In genomic region chr6:94159256-94159655, GRCm38 (mm10) we compare ENCODE assay signal across 21 mouse cellular contexts.
DNase-seq lines count a peak whose midpoint lies in the region; ATAC-seq and TF ChIP-seq lines count a peak whose summit lies in the region.
"Had no signal": no experiment of that assay in that cellular context is flagged by ENCODE, and none has a peak within 500 bp of the region (broad histone marks: within the 10 kb centered on the region; RNA-seq: fewer than 3 reads in every experiment).

No protein-coding gene starts in this region.

- H3K4me2 ChIP-seq in heart, embryonic 11.5 days: no peak overlapping the region
- no peak overlapping the region for H3K4me2 ChIP-seq in lung, embryonic 15.5 days
- H3K4me2 ChIP-seq in stomach, embryonic 16.5 days (ENCODE audit: low read depth, low read length): no peak overlapping the region
- H3K4me2 ChIP-seq: embryonic facial prominence, embryonic 13.5 days; limb, embryonic 15.5 days; midbrain, embryonic 11.5 days; neural tube, embryonic 13.5 days had no signal

- peaks cover 55% of the 10 kb centered on the region for H3K4me1 ChIP-seq in heart, embryonic 11.5 days (ENCODE audit: control insufficient read depth, insufficient read depth, low read length)
- H3K4me1 ChIP-seq in lung, embryonic 15.5 days: peaks cover 55% of the 10 kb centered on the region
- peaks cover 15% of the 10 kb centered on the region for H3K4me1 ChIP-seq in bone marrow macrophage, adult 2 months (ENCODE audit: control insufficient read depth, insufficient read depth, low read length)
- H3K4me1 ChIP-seq in stomach, embryonic 16.5 days (ENCODE audit: control insufficient read depth, insufficient read depth, low read length): peaks cover 34% of the 10 kb centered on the region

- no peak overlapping the region for H3K4me3 ChIP-seq in heart, embryonic 11.5 days (ENCODE audit: low read depth, low read length)
- H3K4me3 ChIP-seq in lung, embryonic 15.5 days: no peak overlapping the region
- peak overlapping the region; percentile 19; the same call in 1 of the 2 replicates for H3K4me3 ChIP-seq in bone marrow macrophage, adult 2 months (ENCODE audit: insufficient read depth, low read length)
- H3K4me3 ChIP-seq in stomach, embryonic 16.5 days (replicated peaks; ENCODE audit: low read length): no peak overlapping the region
- H3K4me3 ChIP-seq: embryonic facial prominence, embryonic 13.5 days; limb, embryonic 15.5 days; neural tube, embryonic 13.5 days had no signal

- WGBS in heart, embryonic 11.5 days (ENCODE audit: insufficient replicate concordance): 9% methylated on average over 2 of the region's 2 CpGs
- WGBS in lung, embryonic 15.5 days: 45% methylated on average over 2 of the region's 2 CpGs
- WGBS in stomach, embryonic 16.5 days: 75% methylated on average over 2 of the region's 2 CpGs

- H3K36me3 ChIP-seq in heart, embryonic 11.5 days (ENCODE audit: control insufficient read depth, insufficient read depth, low read length): no peaks in the 10 kb centered on the region
- H3K36me3 ChIP-seq in lung, embryonic 15.5 days: no peaks in the 10 kb centered on the region
- no peaks in the 10 kb centered on the region for H3K36me3 ChIP-seq in stomach, embryonic 16.5 days (ENCODE audit: control insufficient read depth, insufficient read depth, low read length)
- H3K36me3 ChIP-seq: embryonic facial prominence, embryonic 13.5 days; limb, embryonic 15.5 days; neural tube, embryonic 13.5 days had no signal

- TF ChIP-seq CTCF in bone marrow macrophage, adult 2 months (IDR thresholded peaks at IDR 0.05; ENCODE audit: low read depth, low read length): no peak

- ATAC-seq in heart, embryonic 11.5 days (replicated peaks; ENCODE audit: insufficient number of reproducible peaks, low FRiP score, low TSS enrichment): no peak
- no peak for ATAC-seq in lung, embryonic 15.5 days (ENCODE audit: borderline replicate concordance, extremely low read depth, low FRiP score, low TSS enrichment)
- ATAC-seq in stomach, embryonic 16.5 days (ENCODE audit: insufficient read depth, low FRiP score): no peak
- ATAC-seq: activated CD4-positive, CD25-positive, alpha-beta regulatory T cell, adult 4 months; forebrain, postnatal 0 days; hindbrain, postnatal 0 days; Patski had no signal

- TF ChIP-seq POLR2A in bone marrow macrophage, adult 2 months (IDR thresholded peaks at IDR 0.05; ENCODE audit: borderline replicate concordance, low read depth, low read length): no peak

- H3K9ac ChIP-seq in heart, embryonic 11.5 days (ENCODE audit: low read depth, low read length): no peak overlapping the region
- H3K9ac ChIP-seq in lung, embryonic 15.5 days: no peak overlapping the region
- no peak overlapping the region for H3K9ac ChIP-seq in stomach, embryonic 16.5 days (ENCODE audit: low read length)
- H3K9ac ChIP-seq: embryonic facial prominence, embryonic 13.5 days; forebrain, postnatal 0 days; limb, embryonic 15.5 days; neural tube, embryonic 13.5 days had no signal

- no peak for DNase-seq in heart, postnatal 4 days
- DNase-seq in lung, adult 18-20 months: no peak
- DNase-seq in kidney, postnatal 4 days: no peak
- DNase-seq: adrenal gland, postnatal 36 days; cerebellum, adult 9-11 months; forebrain, postnatal 0 days; kidney, adult 11 months; kidney, postnatal 10 days; lung, postnatal 36 days; right cerebral cortex, postnatal 14 days had no signal

- H3K27ac ChIP-seq in heart, embryonic 11.5 days (ENCODE audit: low read depth, low read length): peak overlapping the region; percentile 64
- H3K27ac ChIP-seq in lung, embryonic 15.5 days: peak overlapping the region; percentile 27; the same call in 1 of the 2 replicates
- H3K27ac ChIP-seq in bone marrow macrophage, adult 2 months (ENCODE audit: insufficient read depth, low read depth, low read length): peak overlapping the region; percentile 87
- H3K27ac ChIP-seq in stomach, embryonic 16.5 days (ENCODE audit: low read length): peak overlapping the region; percentile 42; the same call in 1 of the 2 replicates
- H3K27ac ChIP-seq: embryonic facial prominence, embryonic 13.5 days; hindbrain, postnatal 0 days; limb, embryonic 15.5 days; neural tube, embryonic 13.5 days had no signal

- H3K27me3 ChIP-seq in heart, embryonic 11.5 days (ENCODE audit: control insufficient read depth, insufficient read depth, low read length): no peaks in the 10 kb centered on the region
- no peaks in the 10 kb centered on the region for H3K27me3 ChIP-seq in lung, embryonic 15.5 days
- H3K27me3 ChIP-seq in stomach, embryonic 16.5 days (ENCODE audit: control insufficient read depth, insufficient read depth, low read length): no peaks in the 10 kb centered on the region
- H3K27me3 ChIP-seq: embryonic facial prominence, embryonic 13.5 days; limb, embryonic 15.5 days; neural tube, embryonic 13.5 days; Patski had no signal

- no peaks in the 10 kb centered on the region for H3K9me3 ChIP-seq in heart, embryonic 11.5 days (replicated peaks; ENCODE audit: control insufficient read depth, low read length)
- H3K9me3 ChIP-seq in lung, embryonic 15.5 days: no peaks in the 10 kb centered on the region
- H3K9me3 ChIP-seq in stomach, embryonic 16.5 days (replicated peaks; ENCODE audit: control insufficient read depth, low read length): no peaks in the 10 kb centered on the region
- H3K9me3 ChIP-seq: embryonic facial prominence, embryonic 13.5 days; limb, embryonic 15.5 days; neural tube, embryonic 13.5 days had no signal

Comparison
In these comparisons a context has a peak if more than half of its experiments do, and no peak if none do; other contexts are left out.
1. H3K27ac ChIP-seq: peak in every context shown above with its lines; median percentile 87 in bone marrow macrophage, adult 2 months; 64 in heart, embryonic 11.5 days; 42 in stomach, embryonic 16.5 days; 27 in lung, embryonic 15.5 days.